Mouse (Mus musculus) left cerebral cortex, postnatal 4 days (tissue): ENCODE measurements around the gene Rln1. TPM values are rescaled to one million over a fixed set of nuclear protein-coding genes. Genes with fewer than 3 reads are reported as not detected.

Source experiments
- DNase-seq: peaks from one replicate; pipeline ENCODE4 v3.0.0-alpha.2; 2022
- intact Hi-C: fragments of 180-260 bp; cut with DNase I; formaldehyde crosslinking; loops from one replicate; pipeline ENCODE4 v1.15.1; 2025
- total RNA-seq, 2 experiments: library from RNA; stranded (reverse); gene quantifications; 2 replicates each; pipeline ENCODE4 v1.2.3; 2021

The Rln1 gene
- total RNA-seq: 1 to 10 TPM; 3.2 to 4.9 TPM

GRCm38 (mm10) chr19:29334068-29334745 lies at the start of gene Rln1:
Rln1 (minus strand) TSS chr19:29334670.
- peak; percentile 66 for DNase-seq
- intact Hi-C loops: no loop called here

GRCm38 (mm10) chr19:29383368-29383767 lies 48.9 kb upstream of the Rln1 start:
- DNase-seq: no peak
- intact Hi-C loops: no loop called here

- intact Hi-C loops: no loop called here
- DNase-seq: no peak
Measured at GRCm38 (mm10) chr19:29379839-29380603, 45.6 kb upstream of the Rln1 start.

GRCm38 (mm10) chr19:29376382-29376781 lies 41.9 kb upstream of the Rln1 start:
- DNase-seq: no peak
- intact Hi-C loops: no loop called here

- DNase-seq: no peak
- intact Hi-C loops: no loop called here
Measured at GRCm38 (mm10) chr19:29374947-29375346, 40.5 kb upstream of the Rln1 start.

GRCm38 (mm10) chr19:29373438-29373837 lies 39.0 kb upstream of the Rln1 start:
- DNase-seq: no peak
- intact Hi-C loops: no loop called here

- intact Hi-C loops: no loop called here
- no peak for DNase-seq
Measured at GRCm38 (mm10) chr19:29372621-29373020, 38.2 kb upstream of the Rln1 start.

GRCm38 (mm10) chr19:29372138-29372537 lies 37.7 kb upstream of the Rln1 start:
- intact Hi-C loops: no loop called here
- no peak for DNase-seq

GRCm38 (mm10) chr19:29371284-29372081 lies 37.0 kb upstream of the Rln1 start:
- intact Hi-C loops: no loop called here
- DNase-seq: no peak

- no peak for DNase-seq
- intact Hi-C loops: no loop called here
Measured at GRCm38 (mm10) chr19:29370545-29371283, 36.2 kb upstream of the Rln1 start.

GRCm38 (mm10) chr19:29370112-29370511 lies 35.6 kb upstream of the Rln1 start:
- intact Hi-C loops: no loop called here
- DNase-seq: no peak

- no peak for DNase-seq
- intact Hi-C loops: no loop called here
Measured at GRCm38 (mm10) chr19:29368671-29369309, 34.3 kb upstream of the Rln1 start.

GRCm38 (mm10) chr19:29368041-29368440 lies 33.6 kb upstream of the Rln1 start:
- no peak for DNase-seq
- intact Hi-C loops: no loop called here

- intact Hi-C loops: no loop called here
- peak; percentile 41 for DNase-seq
Measured at GRCm38 (mm10) chr19:29366969-29367622, 32.6 kb upstream of the Rln1 start, which contains the start of the genes Plgrkt and Cd274. Plgrkt (minus strand) TSS chr19:29367390. Cd274 (plus strand) TSS chr19:29367455.

- intact Hi-C loops: no loop called here
- no peak for DNase-seq
Measured at GRCm38 (mm10) chr19:29366226-29366968, 31.9 kb upstream of the Rln1 start.

GRCm38 (mm10) chr19:29365105-29365504 lies 30.6 kb upstream of the Rln1 start:
- intact Hi-C loops: no loop called here
- no peak for DNase-seq

- intact Hi-C loops: no loop called here
- DNase-seq: no peak
Measured at GRCm38 (mm10) chr19:29364076-29364475, 29.6 kb upstream of the Rln1 start.

GRCm38 (mm10) chr19:29363557-29363956 lies 29.1 kb upstream of the Rln1 start:
- no peak for DNase-seq
- intact Hi-C loops: no loop called here
